Mouse (Mus musculus) gastrocnemius, postnatal 10 days (tissue): Measurements from ENCODE around the gene Slc5a3. TPM values are rescaled to one million over a fixed set of nuclear protein-coding genes. Genes with fewer than 3 reads are reported as not detected.

Source experiments
- DNase-seq: peaks from one replicate; pipeline ENCODE4 v3.0.0; 2021; ENCODE audit warnings: mixed read lengths
- long read RNA-seq, 2 experiments: library from polyadenylated mRNA; stranded (forward); transcript quantifications; one replicate each; pipeline ENCODE4 v2.0.0; 2021
- total RNA-seq, 2 experiments: library from RNA; stranded (reverse); gene quantifications; 2 replicates each; pipeline ENCODE4 v1.2.3; 2021

The Slc5a3 gene
- 1 to 10 TPM; 3.8 to 4.1 TPM for total RNA-seq
- long read RNA-seq, experiment 1, full-length matches to known transcripts: 1 of 1 reads
- long read RNA-seq, experiment 1, partial matches to known transcripts: 0 of 1 reads
- long read RNA-seq, experiment 1, other reads (novel, unspliced or antisense): 0 of 1 reads
- long read RNA-seq, experiment 2: 0 reads

DNA sequence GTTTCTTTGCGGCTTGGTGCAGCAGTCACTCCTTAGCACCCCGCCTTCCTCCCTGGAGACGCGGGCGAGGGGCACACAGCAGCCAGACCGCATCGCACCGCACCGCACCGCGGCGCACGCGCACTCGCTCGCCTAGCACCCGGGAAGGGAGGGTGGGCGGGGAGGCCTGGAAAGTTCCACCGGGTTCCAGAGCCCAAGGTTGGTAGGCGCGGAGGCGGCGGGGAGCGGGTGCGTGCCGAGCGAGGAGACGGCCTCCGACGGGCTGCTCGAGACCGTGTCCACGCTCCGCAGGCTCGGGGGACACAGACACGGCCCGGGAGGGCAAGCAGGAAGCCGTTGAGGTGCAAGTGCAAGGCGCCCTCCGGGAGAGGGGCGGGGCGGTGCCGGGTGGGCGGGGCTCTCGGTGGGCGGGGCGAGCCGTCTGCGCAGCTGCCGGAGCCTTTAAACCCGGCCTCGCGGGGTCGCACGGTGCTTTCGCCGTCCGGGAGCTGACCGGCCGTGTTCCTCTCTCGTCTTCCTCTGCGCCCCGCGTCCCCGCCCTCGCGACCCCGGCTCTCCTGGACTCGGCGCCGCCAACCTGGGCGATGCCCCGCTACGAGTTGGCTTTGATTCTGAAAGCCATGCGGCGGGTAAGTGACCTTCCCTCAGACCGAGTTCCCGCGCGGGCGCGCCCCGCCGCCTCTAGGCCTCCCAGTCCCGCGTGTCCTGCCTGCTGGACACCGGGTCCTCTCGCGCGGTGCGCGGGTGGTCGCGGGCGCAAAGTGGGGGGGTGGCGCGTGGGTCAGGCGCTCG lies at the start of gene Slc5a3, which contains the start of the genes Mrps6 and Gm49711:
Gene Slc5a3 (plus strand): TSS at position 471 of the 792 bp plus-strand sequence.
Gene Mrps6 (plus strand): TSS at position 419 of the 792 bp plus-strand sequence.
Gene Gm49711 (plus strand): TSS at position 465 of the 792 bp plus-strand sequence.
- peak; percentile 89 for DNase-seq

DNA sequence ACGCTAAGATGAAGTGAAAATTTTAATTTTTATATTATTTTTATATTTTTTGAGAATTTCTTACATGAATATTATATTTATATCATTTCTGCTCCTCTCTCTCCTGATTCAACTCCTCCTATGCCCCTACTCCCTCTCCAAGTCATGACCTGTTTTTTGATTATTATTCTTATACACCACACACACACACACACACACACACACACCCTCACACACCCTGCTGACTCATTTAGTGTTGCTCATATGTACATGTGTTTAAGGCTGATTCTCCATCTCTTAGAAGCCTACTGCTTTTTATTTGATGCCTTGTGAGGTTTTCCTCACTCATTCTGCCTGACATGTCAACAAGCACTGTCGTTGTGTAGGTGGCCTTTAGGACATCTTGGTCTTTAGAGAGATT lies 48.5 kb upstream of the Slc5a3 start:
- DNase-seq: no peak

DNA sequence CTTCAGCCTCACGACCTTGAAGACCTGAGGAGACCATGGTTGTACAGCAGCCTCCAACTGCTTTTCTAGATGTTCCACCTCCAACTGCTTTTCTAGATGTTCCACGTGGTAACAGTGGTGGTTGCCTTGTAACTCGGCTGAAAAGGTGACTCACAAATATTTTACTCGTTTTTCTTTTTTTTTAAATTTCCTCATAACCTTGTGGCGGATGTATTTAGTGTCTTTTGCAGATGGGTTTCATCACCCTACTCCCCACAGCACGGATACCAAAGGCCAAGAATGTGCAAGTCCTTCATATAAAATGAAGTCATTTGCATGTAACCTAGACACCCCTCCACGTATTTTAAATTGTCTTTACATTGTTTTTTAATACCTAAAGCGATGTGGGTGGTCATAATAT lies 41.3 kb upstream of the Slc5a3 start:
- no peak for DNase-seq

DNA sequence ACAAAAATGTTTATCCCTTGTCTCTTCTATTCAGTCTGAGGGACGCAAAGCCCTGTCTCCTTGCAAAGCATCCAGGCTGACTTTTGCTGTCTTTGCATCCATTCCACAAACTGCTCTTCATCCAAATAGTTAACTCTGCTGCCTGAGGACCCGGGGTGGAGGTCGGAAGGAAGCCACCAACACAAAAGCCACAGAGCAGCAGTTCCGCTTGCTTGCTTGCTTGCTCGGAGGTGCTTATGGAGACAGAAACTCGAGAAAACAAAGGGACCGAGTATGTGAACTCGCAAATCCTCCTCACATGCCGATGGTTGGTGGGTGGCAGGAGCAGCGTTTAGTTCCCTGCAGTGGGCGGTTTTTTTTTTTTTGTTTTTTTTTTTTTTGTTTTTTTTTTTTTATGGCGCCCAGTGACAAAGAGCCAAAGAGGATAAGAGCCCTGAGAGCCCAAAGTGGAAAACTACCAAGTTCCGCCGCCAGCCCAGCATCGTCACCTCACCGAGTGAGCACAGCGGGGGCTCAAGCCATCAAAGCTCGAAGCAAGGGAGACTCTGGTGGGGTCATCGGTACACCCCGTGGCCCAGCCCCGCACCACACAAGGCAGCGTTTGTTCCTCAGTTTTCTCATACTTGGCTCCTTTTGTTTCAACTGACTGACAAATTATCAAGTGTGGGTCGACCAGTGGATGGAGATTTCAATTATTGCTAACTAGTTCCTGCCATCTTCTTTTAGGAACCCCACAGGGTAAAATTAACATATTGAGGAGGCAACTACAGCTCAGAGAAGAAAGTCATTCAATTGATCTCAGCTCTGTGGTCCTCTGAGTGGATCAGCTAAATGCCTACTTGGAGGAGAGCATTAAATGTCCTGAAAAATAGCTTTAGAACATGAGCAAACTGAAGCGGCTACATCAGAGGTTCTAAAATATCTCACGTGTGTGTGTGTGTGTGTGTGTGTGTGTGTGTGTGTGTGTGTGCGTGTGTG lies 38.7 kb upstream of the Slc5a3 start:
- DNase-seq: peak; percentile 22

DNA sequence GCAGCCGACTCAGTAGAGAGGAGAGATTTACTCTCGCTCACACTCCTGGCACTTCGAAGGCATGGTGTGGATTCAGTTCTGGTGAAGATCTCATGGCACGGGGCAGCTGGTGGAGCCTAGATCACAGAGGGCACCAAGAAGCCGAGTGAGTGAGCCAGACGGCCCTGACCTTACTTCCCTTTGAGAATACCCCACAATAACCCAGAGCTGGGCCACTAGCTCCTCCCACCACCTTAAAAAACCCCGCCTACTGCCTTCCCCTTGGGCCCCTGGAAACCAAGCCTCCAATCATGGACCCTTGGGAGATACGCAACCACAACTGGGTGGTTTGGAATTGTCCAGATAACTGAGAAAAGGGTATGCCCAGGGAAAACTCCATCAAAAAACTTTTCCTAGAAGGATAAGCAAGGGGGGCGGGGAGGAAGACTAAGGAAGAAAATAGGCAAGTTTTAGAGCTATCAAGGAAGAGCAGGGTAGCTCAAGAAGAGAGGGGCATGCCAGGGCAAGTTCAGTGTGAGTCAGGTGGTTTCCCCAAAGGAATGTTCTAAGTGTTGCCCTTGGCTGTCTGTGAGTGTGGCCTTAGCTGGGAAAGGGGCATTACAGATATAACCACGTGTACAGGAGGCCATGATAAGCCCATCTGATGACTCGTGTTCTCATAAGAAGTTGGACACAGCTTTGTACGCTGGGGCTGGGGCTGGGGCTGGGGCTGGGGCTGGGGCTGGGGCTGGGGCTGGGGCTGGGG lies 36.3 kb upstream of the Slc5a3 start:
- no peak for DNase-seq

DNA sequence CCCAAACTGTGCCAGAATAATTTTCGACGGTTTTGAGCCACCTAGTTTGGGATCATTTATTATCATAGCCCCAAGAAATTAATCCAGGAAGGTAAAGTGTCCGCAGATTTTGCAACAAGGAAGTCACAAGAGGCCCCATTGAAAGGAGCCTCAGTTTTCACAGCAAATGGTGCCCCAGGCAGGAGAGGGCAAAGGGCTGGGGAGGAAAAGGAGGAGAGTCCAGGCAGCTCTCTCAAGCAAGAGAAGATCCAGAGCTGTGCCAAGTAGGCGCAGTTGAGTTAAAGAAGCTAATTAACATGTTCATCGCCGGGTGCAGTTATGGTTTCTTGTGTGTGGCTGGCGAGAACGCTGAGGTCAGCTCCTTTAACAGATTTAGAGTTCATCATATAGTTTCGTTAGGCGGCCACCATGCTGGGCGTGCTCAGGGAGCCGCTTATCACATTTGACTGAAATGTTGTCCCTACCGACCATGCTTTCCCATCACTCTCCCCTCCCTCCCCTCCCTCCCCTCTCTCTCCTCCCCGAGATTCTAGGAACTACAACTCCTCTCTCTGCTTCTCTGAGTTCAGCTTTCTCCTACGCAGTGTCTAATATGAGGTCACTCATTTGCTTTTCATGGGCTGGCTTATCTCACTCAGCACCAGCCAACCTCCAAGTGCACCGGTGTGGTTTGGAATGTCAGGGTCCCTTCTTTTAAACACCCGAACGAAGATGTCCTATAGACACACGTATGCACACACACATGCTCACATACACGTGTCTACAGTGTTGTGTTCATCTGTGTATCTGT lies 35.4 kb upstream of the Slc5a3 start:
- no peak for DNase-seq

DNA sequence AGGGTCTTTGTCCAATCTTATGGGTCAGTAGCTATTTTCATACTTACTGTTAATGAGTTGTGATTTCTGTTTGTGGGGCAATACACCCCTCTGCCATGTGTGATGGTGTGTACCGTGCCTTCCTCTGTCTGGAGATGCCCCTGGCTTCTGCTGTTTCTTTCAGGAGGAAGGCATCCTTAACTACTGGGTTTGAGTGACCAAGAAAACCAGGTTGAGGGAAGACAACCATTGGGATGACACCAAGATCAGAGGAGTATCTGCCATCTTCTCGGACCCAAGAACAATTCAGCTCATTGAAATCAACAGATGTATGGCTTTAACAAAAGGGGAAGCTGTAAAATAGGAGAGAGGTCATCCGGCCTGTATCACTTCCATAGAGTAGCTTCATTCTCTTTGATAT lies 24.8 kb upstream of the Slc5a3 start:
- DNase-seq: no peak

DNA sequence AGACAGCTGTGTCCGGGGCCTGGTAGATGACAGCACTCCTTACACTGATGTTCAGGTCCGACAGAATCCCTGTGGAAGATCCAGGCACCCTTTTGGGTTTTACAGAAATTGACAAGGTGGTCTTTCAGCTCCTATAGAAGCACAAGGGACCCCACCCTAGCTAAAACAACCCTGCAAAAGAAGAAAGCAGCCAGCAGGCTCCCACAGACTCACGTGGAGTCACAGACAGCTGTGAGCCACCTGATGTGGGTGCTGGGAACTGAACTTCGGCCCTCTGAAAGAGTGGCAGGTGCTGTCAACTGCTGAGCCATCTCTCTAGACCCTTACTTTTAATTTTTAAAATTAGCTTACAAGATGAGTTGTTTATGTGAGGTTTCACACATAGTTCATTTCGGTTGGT lies 23.4 kb upstream of the Slc5a3 start:
- no peak for DNase-seq

DNA sequence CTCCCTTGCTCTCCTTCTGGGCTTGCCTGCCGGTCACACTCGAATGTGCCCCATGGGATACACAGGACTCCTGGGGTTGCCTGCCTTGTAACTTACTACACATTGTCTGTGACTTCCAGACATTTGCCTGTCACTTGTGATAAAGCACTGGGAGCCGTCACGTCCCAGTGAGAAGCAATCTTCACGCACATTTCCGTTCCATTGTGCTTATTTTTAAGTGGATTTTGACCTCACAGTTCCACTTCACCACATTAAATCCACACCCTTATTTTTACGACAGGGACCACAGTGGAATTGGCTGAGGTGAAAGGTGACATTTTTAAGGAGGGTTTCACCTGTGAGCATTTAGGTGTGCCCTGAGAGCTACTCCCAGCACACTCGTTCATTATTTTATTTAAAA lies 21.4 kb upstream of the Slc5a3 start:
- no peak for DNase-seq

DNA sequence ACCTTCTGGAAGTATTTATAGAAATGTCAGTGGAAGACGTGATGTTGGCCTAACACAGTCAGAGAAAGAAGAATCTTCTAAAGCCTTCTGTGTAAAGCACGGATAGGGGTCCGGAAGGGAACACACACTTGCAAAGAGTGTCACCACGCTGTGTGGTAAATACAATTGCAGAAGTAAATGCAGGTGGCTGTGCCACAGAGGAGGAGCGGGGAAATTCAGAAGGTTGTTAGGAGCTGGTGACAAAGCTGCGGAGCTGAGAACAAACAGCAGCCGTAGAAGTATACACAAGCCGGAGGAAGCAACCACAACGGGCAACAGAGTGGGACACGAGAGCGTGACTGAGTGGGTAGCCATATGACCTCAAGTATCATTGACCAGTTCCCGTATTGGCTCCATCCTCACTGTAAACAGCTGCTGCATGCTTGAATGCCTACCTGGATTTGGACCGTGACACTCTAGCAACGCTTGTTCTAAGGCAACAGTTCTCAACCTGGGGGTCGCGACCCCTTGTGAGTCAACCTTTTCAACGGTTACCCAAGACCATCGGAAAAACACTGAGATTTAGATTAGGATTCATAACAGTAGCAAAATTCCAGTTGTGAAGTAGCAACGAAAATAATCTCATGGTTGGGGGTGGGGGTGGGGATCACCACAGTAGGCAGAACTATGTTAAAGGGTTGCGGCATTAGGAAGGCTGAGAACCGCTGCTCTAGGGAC lies 20.1 kb upstream of the Slc5a3 start:
- DNase-seq: no peak

DNA sequence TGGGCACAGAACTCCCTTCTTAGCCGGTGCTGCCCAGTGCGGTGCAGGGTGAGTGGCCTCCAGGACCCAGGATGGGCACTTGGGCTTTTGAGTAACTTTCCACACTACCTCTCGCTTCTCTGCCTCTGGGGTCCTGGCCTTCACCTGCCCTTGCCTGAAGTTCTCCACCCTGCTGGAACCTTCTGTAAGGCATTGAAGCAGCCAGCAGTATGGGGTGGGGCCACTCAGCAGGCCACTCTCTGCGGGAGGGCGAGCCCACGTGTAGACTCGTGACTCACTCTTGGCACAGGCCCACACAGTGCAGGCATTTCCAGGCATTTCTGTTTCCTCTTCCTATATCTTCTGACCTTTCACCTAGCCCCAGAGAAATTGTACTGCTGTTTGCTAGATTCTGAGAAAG lies 18.7 kb upstream of the Slc5a3 start:
- DNase-seq: no peak

DNA sequence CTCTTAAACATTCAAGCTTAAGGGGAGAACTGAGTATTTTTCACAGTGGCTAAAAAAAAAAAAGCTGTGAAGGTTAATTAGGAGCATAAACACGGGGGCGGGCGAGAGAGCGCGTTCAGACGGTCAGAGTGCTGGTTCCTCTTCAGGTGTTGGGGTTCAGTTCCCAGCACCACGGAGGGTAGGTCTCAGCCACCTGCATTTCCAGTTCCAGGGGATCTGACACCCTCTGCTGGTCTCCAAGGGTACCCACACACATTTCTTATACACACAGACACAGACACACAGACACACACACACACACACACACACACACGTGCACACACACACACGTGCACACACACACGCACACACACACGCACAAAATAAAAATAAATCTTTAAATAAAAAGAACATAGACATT lies 18.2 kb upstream of the Slc5a3 start:
- no peak for DNase-seq

DNA sequence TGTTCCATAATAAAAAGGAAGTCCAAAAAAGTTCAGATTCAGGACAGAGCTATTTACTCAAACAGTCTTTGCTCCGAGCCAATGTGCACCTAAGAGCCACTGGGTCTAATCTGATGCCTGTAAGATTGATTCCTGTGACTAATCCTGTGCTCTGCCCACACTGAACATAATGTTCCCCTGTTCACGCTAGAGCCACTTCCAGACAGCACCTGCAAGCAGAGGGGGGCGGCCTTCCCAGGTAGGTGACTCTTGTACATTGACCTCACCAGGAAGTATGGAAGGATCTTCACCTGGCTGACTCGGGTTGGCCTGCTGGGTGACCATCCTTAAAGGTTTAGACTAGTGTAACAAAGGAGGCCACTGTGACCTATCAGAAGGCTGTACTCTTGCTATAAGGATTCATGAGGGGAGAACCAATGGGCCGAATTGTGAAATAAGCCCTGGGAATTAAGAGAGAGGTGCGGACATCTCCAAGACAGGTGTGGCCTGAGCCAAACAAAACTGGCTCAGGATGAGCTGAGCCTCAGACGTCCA lies 6.3 kb upstream of the Slc5a3 start:
- no peak for DNase-seq

DNA sequence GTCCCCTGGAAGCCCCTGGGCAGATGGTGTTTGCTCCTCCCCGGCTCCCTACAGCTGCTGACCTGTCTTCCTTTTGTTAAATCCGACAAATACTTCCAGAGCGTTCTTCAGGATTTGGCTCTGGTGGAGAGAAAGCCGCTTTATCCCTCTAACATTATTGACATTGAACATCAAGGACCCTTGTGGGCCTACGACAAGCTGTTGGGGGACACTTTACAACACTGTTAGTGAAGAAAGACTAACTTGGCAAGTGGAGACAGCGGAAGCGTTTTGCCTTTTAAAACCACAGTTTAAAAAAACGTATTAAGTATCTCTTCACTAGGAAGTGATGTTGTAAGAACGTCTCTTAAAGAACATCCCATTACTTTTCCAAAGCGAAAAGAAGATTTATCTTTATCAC lies 5.6 kb upstream of the Slc5a3 start:
- no peak for DNase-seq

DNA sequence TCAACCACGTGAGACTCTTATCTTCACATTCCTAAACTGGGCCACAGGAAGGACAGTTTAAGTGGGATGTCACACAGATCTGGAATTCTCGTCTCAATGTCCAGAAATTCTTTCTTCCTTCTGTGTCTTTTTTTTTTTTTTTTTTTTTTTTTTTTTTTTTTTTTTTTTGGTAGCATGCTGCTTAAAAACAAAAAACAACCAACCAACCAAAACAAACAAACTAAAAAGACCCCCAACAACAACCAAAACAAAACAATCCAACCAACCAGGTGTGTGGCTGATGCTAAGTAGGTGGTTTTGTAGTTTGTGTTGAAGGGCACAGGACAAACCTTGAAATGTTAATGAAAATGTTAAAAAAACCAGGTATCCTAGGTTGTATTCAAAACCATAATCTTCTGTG lies 1.4 kb upstream of the Slc5a3 start:
- DNase-seq: no peak

DNA sequence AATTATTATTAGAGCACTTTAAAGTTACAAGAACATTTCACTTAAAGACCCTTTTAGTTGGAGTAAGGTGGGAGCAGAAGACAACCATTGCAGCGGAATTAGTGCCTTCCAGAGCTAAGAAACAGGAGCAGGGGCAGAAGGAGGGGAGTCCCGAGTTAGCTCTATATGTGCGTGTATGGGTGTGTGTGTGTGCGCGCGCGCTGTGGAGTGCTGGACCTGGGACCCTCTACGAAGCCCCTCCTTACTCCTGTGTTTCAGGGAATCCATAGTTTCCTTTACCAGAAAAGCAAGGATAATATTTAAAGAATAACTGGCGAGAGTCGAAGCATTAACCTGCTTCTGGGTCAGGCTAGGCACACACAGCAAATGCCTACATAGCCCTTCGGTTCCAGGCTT lies 668 bp upstream of the Slc5a3 start:
- DNase-seq: no peak

DNA sequence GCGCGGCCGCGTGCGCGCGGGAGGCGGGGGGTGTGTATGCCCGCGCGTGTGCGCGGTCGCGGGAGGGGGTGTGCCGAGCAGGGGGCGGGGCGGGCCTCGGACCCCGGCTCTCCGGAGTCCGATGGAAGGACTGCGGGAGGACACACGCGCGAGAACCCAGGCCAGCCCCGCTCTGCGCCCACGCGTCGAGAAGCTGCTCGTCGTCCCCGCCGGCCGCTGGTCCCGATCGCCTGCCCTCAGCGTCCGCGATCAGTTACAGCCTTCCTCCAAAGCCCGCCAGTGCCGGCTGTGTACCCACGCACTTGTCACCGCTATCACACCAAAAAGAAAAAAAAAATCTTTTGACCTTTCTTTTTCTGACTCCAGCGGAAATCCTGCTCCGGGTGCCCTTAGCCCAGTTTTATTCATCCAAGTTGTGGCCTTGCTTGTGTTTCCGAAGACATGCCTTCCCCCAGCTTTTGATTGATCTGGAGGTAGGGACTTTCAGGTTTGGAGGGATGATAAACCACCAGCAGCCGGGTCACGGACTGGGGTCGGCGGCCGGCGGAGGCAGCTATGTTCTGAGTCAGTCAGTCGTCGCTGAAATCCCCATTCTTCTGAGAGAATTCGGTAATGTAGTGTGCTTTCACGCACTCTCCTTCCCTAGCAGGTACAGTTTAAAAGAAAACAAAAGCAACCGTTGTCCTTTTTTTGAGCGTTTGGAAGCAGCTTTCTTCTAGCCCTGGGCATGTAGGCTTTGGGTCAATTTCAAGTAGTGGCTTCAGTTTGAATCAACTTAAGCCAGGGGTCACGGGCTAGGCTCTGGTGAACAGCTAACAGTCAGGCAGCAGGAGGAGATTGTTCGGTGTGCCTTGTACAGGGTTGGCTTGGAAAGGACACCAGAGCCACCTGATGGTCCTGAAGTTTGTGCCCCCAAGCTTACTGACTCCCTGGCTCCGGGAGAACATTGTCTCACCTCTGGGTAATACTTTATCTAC lies 810 bp downstream of the Slc5a3 start:
- no peak for DNase-seq

DNA sequence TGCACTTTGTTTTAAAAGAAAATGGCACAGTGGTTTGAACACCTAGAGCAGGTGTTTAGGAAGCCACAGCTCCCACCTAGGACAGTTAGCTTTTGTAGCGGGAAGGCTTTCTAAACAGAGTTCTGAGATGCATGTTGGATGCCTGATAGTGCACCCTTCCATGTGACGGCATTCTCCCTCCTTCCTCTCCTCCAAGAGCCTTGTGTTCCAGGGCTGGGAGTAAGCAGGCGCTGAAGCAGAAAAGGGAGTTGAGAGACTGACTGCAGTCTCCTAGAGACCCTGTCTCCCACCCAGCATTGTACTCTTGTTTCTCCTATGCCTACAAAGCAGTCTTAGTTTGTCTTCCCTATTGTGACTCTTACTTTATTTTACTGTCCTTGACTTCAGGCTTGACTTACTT lies 2.1 kb downstream of the Slc5a3 start:
- DNase-seq: no peak

DNA sequence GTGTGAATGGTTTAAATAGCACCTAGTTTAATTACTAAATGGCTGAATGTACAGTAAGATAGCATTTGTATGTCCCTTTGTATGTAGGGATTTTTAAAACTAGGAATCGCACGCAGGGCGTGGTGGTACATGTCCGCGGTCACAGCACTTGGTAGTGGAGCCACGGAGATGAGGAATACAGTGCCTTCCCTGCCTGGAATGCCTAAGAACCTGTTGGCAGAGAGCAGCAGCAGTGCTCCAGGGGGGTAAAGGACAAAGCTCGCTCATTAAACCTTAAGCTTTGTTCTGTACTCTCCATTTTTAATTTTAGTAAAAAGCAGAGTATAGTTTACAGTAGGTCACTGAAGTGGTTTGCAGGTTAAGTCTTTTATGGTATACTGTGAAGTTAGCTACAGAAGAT lies 3.5 kb downstream of the Slc5a3 start:
- no peak for DNase-seq
